Mouse (Mus musculus) E14TG2a.4 (cell line): ENCODE data around the gene Fxyd5.

Experiments
- CTCF ChIP-seq: conservative IDR thresholded peaks from 2 replicates; pipeline ENCODE4 v1.5.1; 2014; ENCODE audit warnings: low read length
- NANOG ChIP-seq: IDR thresholded peaks from 2 replicates; pipeline ENCODE4 v1.6.1; 2014; ENCODE audit warnings: borderline replicate concordance, low read length, mixed read lengths
- POU5F1 ChIP-seq: IDR thresholded peaks from 2 replicates; pipeline ENCODE4 v1.6.1; 2014; ENCODE audit warnings: low read length, borderline replicate concordance

GRCm38 (mm10) chr7:31051321-31052021 is 9.2 kb upstream of the Fxyd5 start, which contains the start of gene Fxyd7:
- no peak; the same call in 1 of the 2 replicates for TF ChIP-seq CTCF
- TF ChIP-seq NANOG = no peak
- no peak for TF ChIP-seq POU5F1
